Mouse (Mus musculus): ENCODE measurements around the gene Edar.

- no peak for TF ChIP-seq CTCF (IDR thresholded peaks at IDR 0.05; ENCODE audit: low read depth, low read length)
- no peak for TF ChIP-seq POLR2A (IDR thresholded peaks at IDR 0.05; ENCODE audit: extremely low read depth, insufficient read depth, low read length)
Measured at GRCm38 (mm10) chr10:58619266-58619665, 56.2 kb downstream of the Edar start.

Data from liver, adult 2 months (tissue).